Mouse (Mus musculus) activated CD4-positive, CD25-positive, alpha-beta regulatory T cell, adult 4 months (primary cell): ENCODE results near the gene Khsrp. TPM values are rescaled to one million over a fixed set of nuclear protein-coding genes. Genes with fewer than 3 reads are reported as not detected.

ENCODE experiments used
- ATAC-seq: one replicate; pipeline ENCODE4 v1.8.0; 2017
- polyA plus RNA-seq, 2 experiments: library from polyadenylated mRNA; unstranded; fragments of 100-300 nt; shearing (Covaris generic); gene quantifications; one replicate each; pipeline ENCODE4 v1.2.1; 2017

Khsrp gene
- polyA plus RNA-seq, 2 experiments from 2014 or later, result 19.6 to 30.9 TPM

DNA sequence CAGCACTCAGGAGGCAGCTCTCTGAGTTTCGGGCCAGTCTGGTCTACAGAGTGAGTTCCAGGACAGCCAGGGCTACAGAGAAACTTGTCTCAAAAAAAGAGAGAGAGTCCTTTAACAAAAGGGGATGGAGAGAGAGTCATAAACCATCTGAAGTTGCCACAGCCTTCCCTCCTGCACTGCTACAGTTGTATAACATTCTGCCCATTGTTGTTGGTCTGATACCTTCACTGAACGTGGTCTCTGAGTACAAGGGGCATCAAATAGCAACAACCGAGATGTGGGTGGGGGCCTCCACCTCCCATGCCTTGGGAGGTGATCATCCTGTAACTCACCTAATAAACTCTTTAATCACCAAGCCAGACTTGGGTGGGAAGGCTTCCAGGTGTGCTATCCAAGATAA is 45.7 kb downstream of the Khsrp start:
- no peak for ATAC-seq

DNA sequence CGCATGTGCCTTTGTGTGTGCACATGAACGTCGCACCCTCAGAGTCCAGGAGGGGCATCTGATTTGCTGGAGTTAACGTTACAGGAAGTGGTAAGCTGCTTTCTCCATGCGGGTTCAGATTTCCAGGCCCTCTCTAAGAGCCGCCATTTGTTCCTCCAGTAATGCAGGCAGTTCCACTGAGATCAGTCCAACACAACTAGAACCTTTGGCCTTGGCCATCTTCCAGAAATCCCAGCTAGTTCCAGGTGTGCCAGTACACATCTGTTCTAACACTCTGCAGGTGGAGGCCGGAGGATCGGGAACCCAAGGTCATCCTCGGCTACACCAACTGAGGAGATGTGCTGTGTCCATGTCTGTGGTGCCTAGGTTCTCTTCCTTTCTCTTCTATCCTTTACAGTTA is 46.4 kb downstream of the Khsrp start:
- ATAC-seq, result no peak

DNA sequence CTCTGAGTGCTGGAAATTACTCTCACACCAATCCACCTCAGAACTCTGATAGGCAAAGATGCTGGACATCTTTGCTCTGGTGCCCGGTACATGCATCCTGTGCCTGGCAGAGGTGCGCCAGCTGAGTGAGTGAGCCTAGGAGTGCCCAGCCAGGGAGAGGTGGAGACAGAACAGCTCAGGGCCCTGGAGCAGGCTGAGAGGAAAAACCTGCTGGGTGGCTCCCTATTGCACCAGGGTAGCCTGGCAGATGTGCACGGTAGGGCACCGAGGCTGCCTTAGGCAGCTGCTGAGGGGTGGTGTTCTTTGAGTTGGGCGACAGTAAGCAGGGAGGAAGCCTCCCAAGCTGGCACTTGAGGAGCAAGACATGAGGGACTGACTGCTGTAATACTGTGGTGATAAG is 49.3 kb downstream of the Khsrp start, which contains the start of gene Acer1:
Acer1 (minus strand) TSS at position 114 of the 400 bp plus-strand sequence.
- ATAC-seq, result no peak

DNA sequence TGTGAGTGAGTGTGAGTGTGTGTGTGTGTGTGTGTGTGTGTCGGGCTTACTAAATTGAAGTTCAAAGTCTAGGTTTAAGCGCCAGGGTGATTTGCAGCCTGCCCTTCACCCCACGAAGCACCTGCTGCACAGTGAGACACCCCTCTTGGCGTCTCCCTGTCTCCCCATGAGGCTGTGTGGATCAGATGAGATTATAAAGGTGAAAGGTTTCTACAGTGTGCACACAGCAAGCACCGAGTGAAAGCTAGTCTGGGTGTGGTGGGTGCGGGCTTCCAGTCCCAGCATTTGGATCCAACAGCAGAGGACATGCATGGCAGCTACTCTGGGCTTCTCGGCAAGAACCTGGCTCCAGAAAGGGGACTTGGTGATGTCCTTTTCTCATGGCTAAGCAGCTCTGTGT is 50.3 kb downstream of the Khsrp start:
- ATAC-seq, result no peak

DNA sequence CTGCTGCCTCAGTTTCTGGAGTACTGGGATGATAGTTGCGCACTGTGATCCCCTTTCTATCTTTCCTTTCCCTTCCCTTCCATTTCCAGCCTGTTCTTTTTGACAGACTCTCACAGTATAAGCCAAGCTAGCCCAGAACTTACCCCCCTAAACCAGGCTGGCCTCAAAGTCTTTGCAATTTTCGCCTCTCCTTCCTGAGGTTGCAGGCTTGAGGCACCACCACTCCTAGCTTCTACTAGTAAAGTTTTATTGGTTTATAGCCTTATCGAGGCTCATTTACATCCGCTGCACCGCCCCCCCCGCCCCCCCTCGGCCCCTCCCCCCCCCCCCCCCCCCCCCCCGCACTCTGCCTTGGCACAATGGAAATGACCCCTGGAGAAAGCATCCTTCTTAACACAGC is 51.8 kb downstream of the Khsrp start:
- no peak for ATAC-seq

DNA sequence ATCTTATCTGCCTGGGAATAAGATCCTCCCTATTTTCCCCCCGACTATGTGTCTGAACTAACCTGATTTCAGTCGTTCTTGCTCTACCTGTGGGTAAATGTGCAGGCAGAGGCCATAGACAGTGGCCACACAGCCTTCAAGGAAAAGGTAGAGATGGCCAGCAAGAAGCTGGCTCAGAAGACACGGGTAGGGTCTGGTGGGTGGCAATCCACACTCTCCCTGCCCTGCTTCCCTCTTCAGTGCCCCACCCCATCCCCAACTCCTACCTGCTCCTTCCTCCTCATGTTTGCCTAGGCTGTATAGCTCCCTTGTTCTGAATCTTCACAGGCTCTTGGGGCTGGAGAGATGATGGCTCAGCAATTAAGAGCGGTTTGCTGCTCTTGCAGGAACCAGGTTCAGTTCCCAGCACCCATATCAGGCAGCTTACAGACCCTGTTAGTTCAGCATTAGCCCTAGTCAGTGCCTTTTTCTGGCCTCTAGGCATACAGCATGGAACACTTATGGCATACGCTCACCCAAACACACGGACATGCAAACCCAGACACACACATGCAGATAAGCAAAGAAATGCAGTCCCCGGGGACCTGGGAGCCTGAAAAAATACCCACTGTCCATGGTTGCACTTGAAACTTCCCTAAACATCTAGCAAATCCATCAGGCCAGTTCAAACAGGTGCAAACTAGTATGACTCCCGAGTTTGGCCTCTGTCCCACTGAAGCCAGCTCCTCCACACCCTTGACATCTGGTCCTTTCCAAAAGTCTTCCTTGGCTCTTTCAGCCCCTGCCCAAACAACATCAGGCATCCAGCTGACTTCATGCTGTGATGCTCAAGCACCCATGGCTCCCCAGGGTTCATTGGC is 54.6 kb downstream of the Khsrp start:
- no peak for ATAC-seq

DNA sequence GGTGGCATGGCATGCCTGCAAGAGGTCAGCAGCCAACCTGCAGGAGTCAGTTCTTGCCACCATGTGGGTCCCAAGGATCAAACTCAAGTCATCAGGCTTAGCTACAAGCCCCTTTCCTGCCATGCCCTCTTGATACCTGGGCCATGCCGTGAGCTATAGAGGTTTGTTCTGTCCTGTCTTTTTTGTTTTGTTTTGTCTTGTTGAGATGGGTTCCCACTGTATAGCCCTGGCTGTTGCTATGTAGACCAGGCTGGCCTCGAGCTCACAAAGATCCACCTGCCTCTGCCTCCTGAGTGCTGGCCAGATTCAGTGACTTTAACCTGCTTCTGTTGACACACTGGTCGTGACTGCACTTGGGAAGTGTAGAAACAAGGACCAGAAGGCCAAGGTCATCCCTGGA is 55.9 kb downstream of the Khsrp start:
- ATAC-seq, result no peak

DNA sequence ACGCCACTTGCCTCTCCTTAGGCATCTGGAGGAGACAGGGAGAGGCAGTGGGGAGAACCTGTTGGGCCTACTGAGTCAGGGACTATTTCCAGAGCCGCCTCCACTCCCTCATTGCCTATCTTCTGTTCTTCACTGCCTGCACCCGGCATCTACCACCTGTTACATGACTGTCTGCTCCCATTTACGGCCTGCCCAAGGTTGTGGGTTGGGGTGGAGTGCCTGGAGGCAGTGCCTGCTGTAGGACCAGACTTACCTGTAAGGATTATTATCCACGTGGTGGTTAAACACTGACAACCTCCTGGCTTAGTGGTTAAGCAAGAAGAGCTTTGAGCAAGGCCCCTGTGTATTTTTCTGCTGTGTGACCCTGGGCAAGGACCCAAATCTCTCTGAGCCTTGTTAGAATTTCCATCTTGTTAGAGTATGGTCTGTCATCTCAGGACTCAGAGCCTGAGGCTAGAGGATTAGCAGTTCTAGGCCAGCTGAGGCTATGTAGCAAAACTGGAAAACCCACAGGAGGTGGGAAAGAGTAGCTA is 56.5 kb downstream of the Khsrp start:
- ATAC-seq, result no peak

DNA sequence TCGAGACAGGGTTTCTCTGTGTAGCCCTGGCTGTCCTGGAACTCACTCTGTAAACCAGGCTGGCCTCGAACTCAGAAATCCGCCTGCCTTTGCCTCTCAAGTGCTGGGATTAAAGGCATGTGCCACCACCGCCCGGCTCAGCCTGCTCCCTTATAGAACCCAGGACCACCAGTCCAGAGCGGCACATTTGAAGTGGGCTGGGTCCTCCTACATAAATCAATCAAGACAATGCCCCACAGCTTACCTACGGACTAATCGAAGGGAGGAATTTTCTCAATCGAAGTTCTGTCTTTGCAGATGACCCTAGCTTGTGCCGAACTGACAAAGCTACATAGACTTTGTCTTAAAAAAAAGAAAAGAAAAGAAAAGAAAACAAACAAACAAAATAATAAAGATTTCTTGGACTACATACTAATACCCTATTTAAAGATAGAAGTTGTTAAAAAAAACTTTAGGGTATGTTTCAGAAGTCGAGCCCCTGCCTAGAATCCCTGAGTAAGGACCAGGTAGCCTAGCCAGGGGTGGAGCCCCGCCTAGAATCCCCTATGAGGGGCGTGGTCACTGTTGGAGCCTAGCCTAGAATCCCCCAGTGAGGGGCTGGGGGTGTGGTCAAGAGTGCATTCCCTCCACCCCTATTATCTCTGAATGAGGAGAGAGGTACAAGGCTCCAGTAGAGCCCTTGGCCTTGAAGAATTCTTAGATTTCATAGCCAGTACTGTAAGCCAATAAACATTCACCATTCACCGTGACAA is 57.2 kb downstream of the Khsrp start:
- no peak for ATAC-seq

Other genes starting within 250 kb of the Khsrp start
- gene Rfx2, start 200.5 kb downstream of the Khsrp start, polyA plus RNA-seq, result 1 to 10 TPM; 1.4 to 1.9 TPM
- gene Acsbg2, start 157.1 kb downstream of the Khsrp start, polyA plus RNA-seq, result under 1 TPM in 1 of 2 experiments, not detected in 1; 0.21 TPM
- under 1 TPM; 0.28 to 0.37 TPM for gene 1700061G19Rik, start 156.0 kb downstream of the Khsrp start, polyA plus RNA-seq
- gene Mllt1, start 96.1 kb downstream of the Khsrp start, polyA plus RNA-seq, result 1 to 10 TPM; 4.6 to 6.4 TPM
- not detected for gene Acer1, start 49.4 kb downstream of the Khsrp start, polyA plus RNA-seq
- 10 to 100 TPM; 79.3 to 85.4 TPM for gene Clpp, start 41.2 kb downstream of the Khsrp start, polyA plus RNA-seq
- 10 to 100 TPM; 22.6 to 26.9 TPM for gene Alkbh7, start 34.2 kb downstream of the Khsrp start, polyA plus RNA-seq
- not detected for gene Pspn, start 31.5 kb downstream of the Khsrp start, polyA plus RNA-seq
- 10 to 100 TPM; 63.3 to 89.3 TPM for gene Gtf2f1, start 20.2 kb downstream of the Khsrp start, polyA plus RNA-seq
- gene Gm17949, start 20.1 kb downstream of the Khsrp start, polyA plus RNA-seq, result under 1 TPM in 1 of 2 experiments, not detected in 1; 0.57 TPM
- not detected for gene Slc25a41, start 10.1 kb upstream of the Khsrp start, polyA plus RNA-seq
- gene Crb3, start 27.6 kb upstream of the Khsrp start, polyA plus RNA-seq, result under 1 TPM; 0.46 to 0.73 TPM
- gene Slc25a23, start 28.3 kb upstream of the Khsrp start, polyA plus RNA-seq, result 1 to 10 TPM; 1.5 to 3.2 TPM
- 100 to 1,000 TPM; 205 to 208 TPM for gene Dennd1c, start 47.0 kb upstream of the Khsrp start, polyA plus RNA-seq
- 1 to 10 TPM; 3.5 to 4.2 TPM for gene Tubb4a, start 56.3 kb upstream of the Khsrp start, polyA plus RNA-seq
- gene Tnfsf9, start 73.8 kb upstream of the Khsrp start, polyA plus RNA-seq, result 1 to 10 TPM; 9.0 to 9.9 TPM
- 1 to 10 TPM; 1.1 to 2.1 TPM for gene Cd70, start 118.3 kb upstream of the Khsrp start, polyA plus RNA-seq
- gene Tnfsf14, start 162.7 kb upstream of the Khsrp start, polyA plus RNA-seq, result 10 to 100 TPM in 1 of 2 experiments, 1 to 10 TPM in 1; 7.9 to 12.8 TPM
- under 1 TPM in 1 of 2 experiments, not detected in 1; 0.41 TPM for gene C3, start 196.6 kb upstream of the Khsrp start, polyA plus RNA-seq
- gene Gpr108, start 216.9 kb upstream of the Khsrp start, polyA plus RNA-seq, result 10 to 100 TPM; 46.4 to 55.8 TPM
- gene Trip10, start 217.9 kb upstream of the Khsrp start, polyA plus RNA-seq, result 1 to 10 TPM; 1.7 to 2.5 TPM
- gene Vav1, start 247.6 kb upstream of the Khsrp start, polyA plus RNA-seq, result 10 to 100 TPM; 74.1 to 83.7 TPM